Mouse (Mus musculus) myocyte (in vitro differentiated cells): ENCODE measurements around the gene Arf5. TPM values are rescaled to one million over a fixed set of nuclear protein-coding genes. Genes with fewer than 3 reads are reported as not detected.

Experiments used
- H3K27me3 ChIP-seq: one replicate; pipeline ENCODE4 v1.6.1; 2011; ENCODE audit not compliant: control insufficient read depth, insufficient read depth, insufficient read length
- H3K36me3 ChIP-seq: one replicate; pipeline ENCODE4 v1.6.1; 2011; ENCODE audit not compliant: control insufficient read depth, insufficient read depth
- H3K4me2 ChIP-seq: one replicate; pipeline ENCODE4 v1.6.1; 2011; ENCODE audit warnings: low read depth, control low read depth
- H3K4me3 ChIP-seq: one replicate; pipeline ENCODE4 v1.5.1; 2011; ENCODE audit warnings: mild to moderate bottlenecking, control low read depth, moderate library complexity
- H3K79me2 ChIP-seq: one replicate; pipeline ENCODE4 v1.6.1; 2011; ENCODE audit not compliant: control insufficient read depth, insufficient read depth
- H3ac ChIP-seq: one replicate; pipeline ENCODE4 v1.6.1; 2011; ENCODE audit not compliant: control insufficient read depth, insufficient read length
- CEBPB ChIP-seq: IDR thresholded peaks from 2 replicates; pipeline ENCODE4 v1.6.1; 2011; ENCODE audit warnings: mild to moderate bottlenecking, moderate library complexity; ENCODE audit not compliant: poor library complexity, insufficient read depth, severe bottlenecking
- E2F4 ChIP-seq: IDR thresholded peaks from one replicate; pipeline ENCODE4 v1.6.1; 2011; ENCODE audit warnings: mild to moderate bottlenecking, control low read depth, moderate library complexity; ENCODE audit not compliant: insufficient read depth
- MAX ChIP-seq: IDR thresholded peaks from one replicate; pipeline ENCODE4 v1.6.1; 2011; ENCODE audit warnings: low read depth, mild to moderate bottlenecking, control low read depth
- MYOD1 ChIP-seq, 3 experiments: IDR thresholded peaks; one replicate each; pipeline ENCODE4 v1.6.1; 2011; ENCODE audit warnings: control low read depth in 2 of 3, low read depth in 2 of 3, mild to moderate bottlenecking in 2 of 3, moderate library complexity in 1 of 3; ENCODE audit not compliant: insufficient read length in 2 of 3, control insufficient read depth in 1 of 3
- MYOG ChIP-seq, 3 experiments: IDR thresholded peaks; one replicate each; pipeline ENCODE4 v1.6.1; 2011; ENCODE audit warnings: control low read depth in 2 of 3, low read depth in 2 of 3, mild to moderate bottlenecking in 2 of 3; ENCODE audit not compliant: insufficient read length in 2 of 3, control insufficient read depth in 1 of 3, insufficient read depth in 1 of 3
- POLR2A ChIP-seq: IDR thresholded peaks from one replicate; pipeline ENCODE4 v1.6.1; 2011; ENCODE audit warnings: low read depth, mild to moderate bottlenecking, control low read depth, moderate library complexity; ENCODE audit not compliant: insufficient read length
- POLR2AphosphoS2 ChIP-seq: IDR thresholded peaks from one replicate; pipeline ENCODE4 v1.6.1; 2011; ENCODE audit warnings: low read depth, control low read depth; ENCODE audit not compliant: insufficient read length
- REST ChIP-seq: IDR thresholded peaks from one replicate; pipeline ENCODE4 v1.6.1; 2011; ENCODE audit warnings: mild to moderate bottlenecking, control low read depth, moderate library complexity; ENCODE audit not compliant: insufficient read depth, insufficient read length
- SRF ChIP-seq: IDR thresholded peaks from one replicate; pipeline ENCODE4 v1.6.1; 2011; ENCODE audit warnings: low read depth; ENCODE audit not compliant: control insufficient read depth, insufficient read length
- TCF12 ChIP-seq: IDR thresholded peaks from one replicate; pipeline ENCODE4 v1.6.1; 2011; ENCODE audit warnings: mild to moderate bottlenecking, control low read depth; ENCODE audit not compliant: poor library complexity, insufficient read depth, severe bottlenecking
- TCF3 ChIP-seq: IDR thresholded peaks from one replicate; pipeline ENCODE4 v1.6.1; 2011; ENCODE audit warnings: low read depth, control low read depth; ENCODE audit not compliant: insufficient read length
- USF1 ChIP-seq: IDR thresholded peaks from one replicate; pipeline ENCODE4 v1.6.1; 2011; ENCODE audit warnings: low read depth, mild to moderate bottlenecking, control low read depth, moderate library complexity
- polyA plus RNA-seq: library from polyadenylated mRNA; unstranded; fragments of >200 nt; fragmentation: generic; extraction: Trizol; gene quantifications from one replicate; pipeline ENCODE4 v1.2.1, GENCODE M21; 2012; ENCODE audit warnings: missing spikeins

The Arf5 gene
- polyA plus RNA-seq, 1 experiment: 209 TPM

- no peak overlapping the region for H3K4me2 ChIP-seq
- H3K4me3 ChIP-seq: no peak overlapping the region
Observed at GRCm38 (mm10) chr6:28416981-28417380, 6.4 kb upstream of the Arf5 start.

GRCm38 (mm10) chr6:28418449-28418848 is 4.9 kb upstream of the Arf5 start:
- H3K36me3 ChIP-seq: no peaks in the 10 kb centered on the region
- no peaks in the 10 kb centered on the region for H3K27me3 ChIP-seq
- H3K4me2 ChIP-seq: no peak overlapping the region
- peaks cover 19% of the 10 kb centered on the region for H3K79me2 ChIP-seq
- no peak overlapping the region for H3K4me3 ChIP-seq
- no peak for TF ChIP-seq CEBPB
- TF ChIP-seq MYOG (IDR thresholded peaks at IDR 0.05; ENCODE audit: control insufficient read depth in 1 of 3, insufficient read depth in 1 of 3, insufficient read length in 2 of 3, low read depth in 2 of 3): no peak
- TF ChIP-seq MYOD1 (IDR thresholded peaks at IDR 0.05; ENCODE audit: control insufficient read depth in 1 of 3, insufficient read length in 2 of 3, low read depth in 2 of 3): no peak
- TF ChIP-seq TCF12: no peak
- no peak for TF ChIP-seq MAX
- no peak for TF ChIP-seq POLR2A
- no peak for TF ChIP-seq REST
- no peak for TF ChIP-seq TCF3
- no peak for TF ChIP-seq POLR2AphosphoS2
- no peak for TF ChIP-seq USF1
- no peak for TF ChIP-seq SRF
- H3ac ChIP-seq: no peak overlapping the region

More at GRCm38 (mm10) chr6:28416981-28417380, 6.4 kb upstream of the Arf5 start:
- TF ChIP-seq E2F4: no peak
- TF ChIP-seq MYOD1 (IDR thresholded peaks at IDR 0.05; ENCODE audit: control insufficient read depth in 1 of 3, insufficient read length in 2 of 3, low read depth in 2 of 3): no peak
- no peak for TF ChIP-seq TCF12
- TF ChIP-seq USF1: no peak
- TF ChIP-seq SRF: no peak
- no peak for TF ChIP-seq POLR2A
- no peak for TF ChIP-seq MYOG (IDR thresholded peaks at IDR 0.05; ENCODE audit: control insufficient read depth in 1 of 3, insufficient read depth in 1 of 3, insufficient read length in 2 of 3, low read depth in 2 of 3)
- TF ChIP-seq POLR2AphosphoS2: no peak
- TF ChIP-seq REST: no peak
- no peak for TF ChIP-seq TCF3
- TF ChIP-seq MAX: no peak
- no peak for TF ChIP-seq CEBPB
- H3K79me2 ChIP-seq: peaks cover 19% of the 10 kb centered on the region
- no peak overlapping the region for H3ac ChIP-seq
- no peaks in the 10 kb centered on the region for H3K36me3 ChIP-seq
- no peaks in the 10 kb centered on the region for H3K27me3 ChIP-seq

- Histone ChIP-seq H3ac (no peak overlapping the region), H3K36me3 (no peaks in the 10 kb centered on the region), H3K79me2 (peaks cover 29% of the 10 kb centered on the region), H3K4me2 (peak overlapping the region; percentile 89), H3K4me3 (peak overlapping the region; percentile 82), H3K27me3 (no peaks in the 10 kb centered on the region)
- TF ChIP-seq MYOD1 (IDR thresholded peaks at IDR 0.05; ENCODE audit: control insufficient read depth in 1 of 3, insufficient read length in 2 of 3, low read depth in 2 of 3): peak in 1 of 3 experiments; percentile 23
- TF ChIP-seq CEBPB: no peak
Observed at GRCm38 (mm10) chr6:28419673-28420072, 3.7 kb upstream of the Arf5 start.

DNA sequence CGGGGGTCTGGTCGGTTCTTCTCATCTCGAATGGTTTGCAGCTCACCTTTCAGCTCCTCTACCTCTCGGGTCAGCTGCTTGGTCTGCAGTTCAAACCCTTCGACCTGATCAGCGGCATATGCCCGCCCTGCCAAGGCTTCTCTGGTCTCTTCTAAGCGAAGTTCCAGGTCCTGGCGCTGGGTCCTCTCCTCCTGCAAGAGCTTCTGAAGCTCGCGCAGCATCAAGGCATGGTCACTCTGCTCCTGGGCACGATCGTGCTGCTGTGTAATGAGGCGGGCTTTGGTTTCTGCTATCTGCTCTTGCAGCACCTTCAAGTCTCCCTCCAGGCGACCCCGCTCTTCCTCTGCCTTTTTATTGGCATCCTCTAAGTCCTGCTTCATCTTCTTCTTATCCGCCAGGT is 3.0 kb upstream of the Arf5 start:
- Histone ChIP-seq H3K36me3 (no peaks in the 10 kb centered on the region), H3K27me3 (no peaks in the 10 kb centered on the region), H3K79me2 (peaks cover 29% of the 10 kb centered on the region), H3K4me3 (peak overlapping the region; percentile 82), H3K4me2 (peak overlapping the region; percentile 89), H3ac (no peak overlapping the region)
- TF ChIP-seq MYOG (IDR thresholded peaks at IDR 0.05; ENCODE audit: control insufficient read depth in 1 of 3, insufficient read depth in 1 of 3, insufficient read length in 2 of 3, low read depth in 2 of 3) (no peak), E2F4 (no peak), CEBPB (no peak), SRF (no peak), MYOD1 (IDR thresholded peaks at IDR 0.05; ENCODE audit: control insufficient read depth in 1 of 3, insufficient read length in 2 of 3, low read depth in 2 of 3) (no peak), USF1 (no peak), TCF3 (no peak), POLR2AphosphoS2 (no peak), MAX (no peak), POLR2A (no peak), TCF12 (no peak), REST (no peak)

DNA sequence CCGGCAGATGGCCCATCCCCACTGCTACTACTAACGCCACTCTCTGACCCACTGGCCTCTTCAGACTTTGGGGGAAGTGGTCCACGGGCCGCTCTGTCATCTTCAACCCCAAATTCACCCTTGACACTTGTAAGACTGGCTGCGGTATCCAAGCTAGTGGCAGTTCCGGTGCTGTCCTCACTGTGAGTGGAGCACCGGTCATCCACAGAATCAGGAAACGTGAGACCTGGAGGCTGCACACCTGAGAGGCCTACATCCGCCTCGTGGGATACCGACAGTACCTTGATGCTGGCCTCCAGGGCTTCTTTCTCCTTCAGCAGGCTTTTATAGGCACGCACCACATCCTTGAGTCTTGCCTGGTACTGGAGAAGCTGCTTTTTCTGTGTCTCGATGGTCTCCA is 2.5 kb upstream of the Arf5 start:
- H3K4me2 ChIP-seq: peak overlapping the region; percentile 89
- H3K36me3 ChIP-seq: no peaks in the 10 kb centered on the region
- H3K27me3 ChIP-seq: no peaks in the 10 kb centered on the region
- peaks cover 29% of the 10 kb centered on the region for H3K79me2 ChIP-seq
- no peak for TF ChIP-seq REST
- TF ChIP-seq MAX: no peak
- TF ChIP-seq SRF: no peak
- no peak for TF ChIP-seq MYOG (IDR thresholded peaks at IDR 0.05; ENCODE audit: control insufficient read depth in 1 of 3, insufficient read depth in 1 of 3, insufficient read length in 2 of 3, low read depth in 2 of 3)
- TF ChIP-seq TCF12: no peak
- no peak for TF ChIP-seq USF1
- TF ChIP-seq POLR2A: no peak
- TF ChIP-seq TCF3: no peak
- TF ChIP-seq MYOD1 (IDR thresholded peaks at IDR 0.05; ENCODE audit: control insufficient read depth in 1 of 3, insufficient read length in 2 of 3, low read depth in 2 of 3): no peak
- no peak for TF ChIP-seq E2F4
- no peak for TF ChIP-seq POLR2AphosphoS2
- no peak for TF ChIP-seq CEBPB
- H3K4me3 ChIP-seq: peak overlapping the region; percentile 82
- peak overlapping the region; percentile 42 for H3ac ChIP-seq
